11 mouse cellular contexts compared by ENCODE assay signal in the genomic region with DNA sequence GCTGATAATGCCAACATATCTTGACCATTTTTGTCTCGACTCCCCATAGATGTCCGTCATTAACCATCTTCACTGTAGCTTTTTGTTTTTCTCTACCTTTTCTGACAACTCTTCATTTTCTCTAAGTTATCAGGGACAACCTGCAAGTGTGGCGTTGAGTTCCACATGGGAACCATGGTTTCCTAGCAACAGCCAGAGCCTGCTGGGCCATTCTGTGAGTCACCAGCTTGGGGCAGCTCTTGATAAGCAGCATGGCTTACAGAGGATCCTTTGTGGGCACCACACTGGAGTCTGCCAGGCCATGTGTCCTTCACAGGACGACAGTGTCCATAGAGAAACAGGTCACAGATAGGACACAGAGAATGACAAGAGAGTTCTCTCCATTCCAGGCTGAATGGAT.
DNase-seq lines count a peak whose midpoint lies in the region; ATAC-seq and TF ChIP-seq lines count a peak whose summit lies in the region.
"Had no signal": no experiment of that assay in that cellular context is flagged by ENCODE, and none has a peak within 500 bp of the region (broad histone marks: within the 10 kb centered on the region; RNA-seq: fewer than 3 reads in every experiment).

No protein-coding gene starts in this region.

- H3K27ac ChIP-seq in midbrain, embryonic 14.5 days (replicated peaks; ENCODE audit: low read depth, low read length), result no peak overlapping the region
- H3K27ac ChIP-seq in midbrain, embryonic 10.5 days (replicated peaks), result no peak overlapping the region
- H3K27ac ChIP-seq in midbrain, postnatal 0 days (ENCODE audit: low read depth, low read length), result peak overlapping the region; percentile 65; the same call in 1 of the 2 replicates
- no peak overlapping the region for H3K27ac ChIP-seq in embryonic facial prominence, embryonic 10.5 days (replicated peaks)
- H3K27ac ChIP-seq: liver, embryonic 14.5 days had no signal

- no peaks in the 10 kb centered on the region for H3K36me3 ChIP-seq in midbrain, embryonic 14.5 days (ENCODE audit: control insufficient read depth, insufficient read depth, low read length)
- no peaks in the 10 kb centered on the region for H3K36me3 ChIP-seq in midbrain, embryonic 10.5 days
- H3K36me3 ChIP-seq in midbrain, postnatal 0 days (ENCODE audit: insufficient read depth, low read length), result no peaks in the 10 kb centered on the region
- H3K36me3 ChIP-seq in embryonic facial prominence, embryonic 10.5 days (replicated peaks), result no peaks in the 10 kb centered on the region

- DNase-seq in frontal cortex, postnatal 25 days (ENCODE audit: low spot score in 2 of 2), result no peak
- peak; percentile 41 for DNase-seq in midbrain, embryonic 14.5 days
- no peak for DNase-seq in midbrain, embryonic 10.5 days (ENCODE audit: low spot score)
- DNase-seq in cerebellum, adult 8-10 months, result peak; percentile 30
- DNase-seq in midbrain, postnatal 0 days (ENCODE audit: low spot score), result peak; percentile 82
- no peak for DNase-seq in embryonic facial prominence, embryonic 10.5 days (ENCODE audit: low spot score)
- DNase-seq in T-cell, adult 2 months (ENCODE audit: low spot score), result no peak
- DNase-seq: gastrocnemius, postnatal 14 days; kidney, postnatal 10 days had no signal

- H3K4me1 ChIP-seq in midbrain, embryonic 14.5 days (ENCODE audit: control insufficient read depth, insufficient read depth, low read length), result 0 out of 2 replicates have a peak, but pooled peaks cover 7% of the 10 kb centered on the region
- peaks cover 10% of the 10 kb centered on the region; the same call in 1 of the 2 replicates for H3K4me1 ChIP-seq in midbrain, embryonic 10.5 days
- peaks cover 3% of the 10 kb centered on the region; the same call in 1 of the 2 replicates for H3K4me1 ChIP-seq in midbrain, postnatal 0 days (ENCODE audit: insufficient read depth, low read length)
- H3K4me1 ChIP-seq in embryonic facial prominence, embryonic 10.5 days, result 0 out of 2 replicates have a peak, but pooled peaks cover 4% of the 10 kb centered on the region

- H3K9me3 ChIP-seq in midbrain, embryonic 14.5 days (ENCODE audit: control insufficient read depth, low read length), result no peaks in the 10 kb centered on the region
- H3K9me3 ChIP-seq in midbrain, embryonic 10.5 days (replicated peaks), result no peaks in the 10 kb centered on the region
- H3K9me3 ChIP-seq in midbrain, postnatal 0 days (ENCODE audit: low read length), result no peaks in the 10 kb centered on the region
- no peaks in the 10 kb centered on the region for H3K9me3 ChIP-seq in embryonic facial prominence, embryonic 10.5 days

- H3K4me2 ChIP-seq in midbrain, embryonic 14.5 days (ENCODE audit: low read length), result no peak overlapping the region
- H3K4me2 ChIP-seq in midbrain, postnatal 0 days (ENCODE audit: low read depth, low read length, poor library complexity, severe bottlenecking), result no peak overlapping the region

- ATAC-seq in frontal cortex, adult (ENCODE audit: low TSS enrichment), result 0 out of 2 replicates have a peak, but pooled peaks have one; percentile 50
- ATAC-seq in midbrain, embryonic 14.5 days (ENCODE audit: low FRiP score, low TSS enrichment), result no peak
- ATAC-seq in midbrain, postnatal 0 days (ENCODE audit: low FRiP score), result peak; percentile 70

- 55% methylated on average over 4 of the region's 4 CpGs for WGBS in midbrain, embryonic 14.5 days
- 66% methylated on average over 4 of the region's 4 CpGs for WGBS in midbrain, embryonic 10.5 days
- 59% methylated on average over 4 of the region's 4 CpGs for WGBS in midbrain, postnatal 0 days
- 69% methylated on average over 4 of the region's 4 CpGs for WGBS in embryonic facial prominence, embryonic 10.5 days

- no peak for TF ChIP-seq CTCF in midbrain, postnatal 0 days (IDR thresholded peaks at IDR 0.05)

- H3K9ac ChIP-seq in midbrain, embryonic 14.5 days (replicated peaks; ENCODE audit: low read length), result no peak overlapping the region
- no peak overlapping the region for H3K9ac ChIP-seq in midbrain, postnatal 0 days (replicated peaks; ENCODE audit: low read length, poor library complexity, severe bottlenecking)
- H3K9ac ChIP-seq: liver, embryonic 14.5 days had no signal

- no peak overlapping the region for H3K4me3 ChIP-seq in midbrain, embryonic 14.5 days (replicated peaks; ENCODE audit: low read depth, low read length)
- no peak overlapping the region for H3K4me3 ChIP-seq in midbrain, embryonic 10.5 days
- H3K4me3 ChIP-seq in midbrain, postnatal 0 days (ENCODE audit: low read depth, low read length), result no peak overlapping the region
- H3K4me3 ChIP-seq in embryonic facial prominence, embryonic 10.5 days, result no peak overlapping the region

- H3K27me3 ChIP-seq in midbrain, embryonic 14.5 days (ENCODE audit: control insufficient read depth, insufficient read depth, low read length), result no peaks in the 10 kb centered on the region
- H3K27me3 ChIP-seq in midbrain, embryonic 10.5 days (ENCODE audit: low read depth, poor library complexity, severe bottlenecking), result no peaks in the 10 kb centered on the region
- H3K27me3 ChIP-seq in midbrain, postnatal 0 days (ENCODE audit: insufficient read depth, low read length), result no peaks in the 10 kb centered on the region
- H3K27me3 ChIP-seq in embryonic facial prominence, embryonic 10.5 days (replicated peaks; ENCODE audit: low read depth, poor library complexity, severe bottlenecking), result no peaks in the 10 kb centered on the region

Comparison
In these comparisons a context has a peak if more than half of its experiments do, and no peak if none do; other contexts are left out.
1. DNase-seq: peak in midbrain, embryonic 14.5 days (single experiment), cerebellum, adult 8-10 months (single experiment) and midbrain, postnatal 0 days (single experiment); none in frontal cortex, postnatal 25 days (0 of 2), midbrain, embryonic 10.5 days (single experiment), embryonic facial prominence, embryonic 10.5 days (single experiment) and T-cell, adult 2 months (single experiment).